Comparison of ENCODE assay signal across 14 mouse cellular contexts in the genomic region with DNA sequence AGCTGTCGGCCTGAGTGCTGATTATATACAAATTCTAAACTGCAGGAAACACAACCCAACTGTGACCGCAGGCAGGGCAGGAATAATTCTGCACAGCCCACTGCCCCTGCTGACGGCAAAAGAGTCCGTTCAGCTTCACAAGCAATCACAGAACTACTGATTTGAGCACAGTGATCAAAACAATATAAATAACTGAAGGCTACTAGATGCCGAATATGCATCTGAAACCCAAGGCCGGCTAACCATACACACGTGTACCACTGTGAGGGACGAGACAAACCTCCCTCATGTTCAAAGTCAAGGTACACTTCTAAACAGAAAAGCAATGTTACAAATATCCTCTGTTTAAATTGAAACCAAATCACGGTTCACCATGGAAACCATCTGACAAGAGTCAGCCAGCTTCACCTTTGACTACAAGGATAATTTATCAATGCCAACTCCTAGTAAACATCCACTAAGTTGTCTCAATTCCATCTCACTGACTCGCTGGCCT. TPM values are rescaled to one million over a fixed set of nuclear protein-coding genes. Genes with fewer than 3 reads are reported as not detected.
DNase-seq lines count a peak whose midpoint lies in the region; ATAC-seq lines count a peak whose summit lies in the region.
"Had no signal": no experiment of that assay in that cellular context is flagged by ENCODE, and none has a peak within 500 bp of the region (broad histone marks: within the 10 kb centered on the region; RNA-seq: fewer than 3 reads in every experiment).

No protein-coding gene starts in this region.

- H3K27ac ChIP-seq in lung, embryonic 16.5 days (ENCODE audit: low read length), result peak overlapping the region; percentile 13; the same call in 1 of the 2 replicates
- H3K27ac ChIP-seq in hindbrain, embryonic 13.5 days, result peak overlapping the region; percentile 64
- no peak overlapping the region for H3K27ac ChIP-seq in stomach, embryonic 14.5 days (ENCODE audit: low read length)
- H3K27ac ChIP-seq: heart, embryonic 15.5 days; neural tube, embryonic 12.5 days had no signal

- peaks cover 29% of the 10 kb centered on the region for H3K4me1 ChIP-seq in lung, embryonic 16.5 days (replicated peaks; ENCODE audit: control insufficient read depth, insufficient read depth, low read length)
- H3K4me1 ChIP-seq in hindbrain, embryonic 13.5 days (replicated peaks), result peaks cover 30% of the 10 kb centered on the region
- H3K4me1 ChIP-seq in stomach, embryonic 14.5 days (ENCODE audit: control insufficient read depth, insufficient read depth, low read length), result peaks cover 16% of the 10 kb centered on the region
- H3K4me1 ChIP-seq: megakaryocyte, embryonic 14.5 days had no signal

- H3K4me2 ChIP-seq in lung, embryonic 16.5 days (ENCODE audit: low read depth, low read length), result peak overlapping the region; percentile 25
- 0 out of 2 replicates have a peak overlapping the region, but pooled peaks have one; percentile 9 for H3K4me2 ChIP-seq in hindbrain, embryonic 13.5 days
- peak overlapping the region; percentile 19 for H3K4me2 ChIP-seq in stomach, embryonic 14.5 days (replicated peaks; ENCODE audit: low read depth, low read length)
- H3K4me2 ChIP-seq: heart, embryonic 15.5 days; liver, embryonic 11.5 days; neural tube, embryonic 12.5 days had no signal

- DNase-seq in adrenal gland, adult 2 months, result peak; percentile 15
- no peak for DNase-seq in adrenal gland, postnatal 4 days (ENCODE audit: low spot score in 2 of 2)
- no peak for DNase-seq in lung, postnatal 36 days
- DNase-seq in cerebellum, postnatal 36 days, result no peak
- no peak for DNase-seq in B cell, adult 2 months
- DNase-seq: adrenal gland, postnatal 25 days; cerebellum, adult 2 months had no signal

- H3K36me3 ChIP-seq in lung, embryonic 16.5 days (ENCODE audit: control insufficient read depth, insufficient read depth, low read length), result peaks cover 18% of the 10 kb centered on the region
- peaks cover 23% of the 10 kb centered on the region for H3K36me3 ChIP-seq in hindbrain, embryonic 13.5 days
- H3K36me3 ChIP-seq in stomach, embryonic 14.5 days (ENCODE audit: control insufficient read depth, insufficient read depth, low read length), result peaks cover 16% of the 10 kb centered on the region; the same call in 1 of the 2 replicates

- no peak overlapping the region; the same call in 1 of the 2 replicates for H3K4me3 ChIP-seq in lung, embryonic 16.5 days (ENCODE audit: low read length)
- no peak overlapping the region for H3K4me3 ChIP-seq in hindbrain, embryonic 13.5 days
- H3K4me3 ChIP-seq in stomach, embryonic 14.5 days (ENCODE audit: low read depth, low read length), result no peak overlapping the region
- H3K4me3 ChIP-seq: heart, embryonic 15.5 days; megakaryocyte, embryonic 14.5 days; neural tube, embryonic 12.5 days had no signal

- no peaks in the 10 kb centered on the region for H3K27me3 ChIP-seq in lung, embryonic 16.5 days (ENCODE audit: control insufficient read depth, insufficient read depth, low read depth, low read length)
- no peaks in the 10 kb centered on the region for H3K27me3 ChIP-seq in hindbrain, embryonic 13.5 days
- H3K27me3 ChIP-seq in stomach, embryonic 14.5 days (ENCODE audit: control insufficient read depth, insufficient read depth, low read length), result no peaks in the 10 kb centered on the region
- H3K27me3 ChIP-seq: heart, embryonic 15.5 days; megakaryocyte, embryonic 14.5 days; neural tube, embryonic 12.5 days had no signal

- no peaks in the 10 kb centered on the region for H3K9me3 ChIP-seq in lung, embryonic 16.5 days (ENCODE audit: control insufficient read depth, low read length)
- H3K9me3 ChIP-seq in hindbrain, embryonic 13.5 days, result no peaks in the 10 kb centered on the region
- no peaks in the 10 kb centered on the region for H3K9me3 ChIP-seq in stomach, embryonic 14.5 days (ENCODE audit: control insufficient read depth, low read depth, low read length)
- H3K9me3 ChIP-seq: heart, embryonic 15.5 days; megakaryocyte, embryonic 14.5 days; neural tube, embryonic 12.5 days had no signal

- no peak overlapping the region for H3K9ac ChIP-seq in lung, embryonic 16.5 days (ENCODE audit: low read length)
- H3K9ac ChIP-seq in hindbrain, embryonic 13.5 days, result no peak overlapping the region
- no peak overlapping the region for H3K9ac ChIP-seq in stomach, embryonic 14.5 days (replicated peaks; ENCODE audit: low read depth, low read length)
- H3K9ac ChIP-seq: heart, embryonic 15.5 days; neural tube, embryonic 12.5 days had no signal

- 27% methylated on average over 10 of the region's 10 CpGs for WGBS in lung, embryonic 16.5 days
- 36% methylated on average over 10 of the region's 10 CpGs for WGBS in hindbrain, embryonic 13.5 days
- 18% methylated on average over 10 of the region's 10 CpGs for WGBS in stomach, embryonic 14.5 days

- peak; percentile 29; the same call in 1 of the 2 replicates for ATAC-seq in lung, embryonic 16.5 days (ENCODE audit: low read depth)
- peak; percentile 52 for ATAC-seq in hindbrain, embryonic 13.5 days (ENCODE audit: low FRiP score)
- no peak for ATAC-seq in stomach, embryonic 14.5 days (ENCODE audit: insufficient number of reproducible peaks, insufficient read depth, low FRiP score, low read depth)

RNA-seq across cellular contexts. Expression of gene Lrp6, which starts 57.0 kb away (rescaled TPM):
- 10 to 100 TPM; 71.1 to 71.2 TPM for total RNA-seq in adrenal gland, adult 2 months (2021)
- 27.1 and 44.6 TPM in 2 replicates for polyA plus RNA-seq in adrenal gland, adult 2 months (2012; rRNA removed)
- 10 to 100 TPM; 87.0 to 90.5 TPM for total RNA-seq in adrenal gland, postnatal 4 days (2021)
- 22.4 and 22.7 TPM in 2 replicates for polyA plus RNA-seq in lung, embryonic 16.5 days (2015; fragmentation: Nextera tagmentation; extraction: Ambion mirVana)
- 20.6 and 22.3 TPM in 2 replicates for polyA plus RNA-seq in hindbrain, embryonic 13.5 days (2015; fragmentation: Nextera tagmentation; extraction: Ambion mirVana)
- polyA plus RNA-seq in stomach, embryonic 14.5 days (2014; fragmentation: Nextera tagmentation; extraction: Ambion mirVana), result 39.6 and 41.3 TPM in 2 replicates
